Mouse (Mus musculus): ENCODE measurements around the gene Iapp. TPM values are rescaled to one million over a fixed set of nuclear protein-coding genes. Genes with fewer than 3 reads are reported as not detected.

Gene Iapp
- polyA plus RNA-seq, 1 experiment from 2014 or later: not detected

DNA sequence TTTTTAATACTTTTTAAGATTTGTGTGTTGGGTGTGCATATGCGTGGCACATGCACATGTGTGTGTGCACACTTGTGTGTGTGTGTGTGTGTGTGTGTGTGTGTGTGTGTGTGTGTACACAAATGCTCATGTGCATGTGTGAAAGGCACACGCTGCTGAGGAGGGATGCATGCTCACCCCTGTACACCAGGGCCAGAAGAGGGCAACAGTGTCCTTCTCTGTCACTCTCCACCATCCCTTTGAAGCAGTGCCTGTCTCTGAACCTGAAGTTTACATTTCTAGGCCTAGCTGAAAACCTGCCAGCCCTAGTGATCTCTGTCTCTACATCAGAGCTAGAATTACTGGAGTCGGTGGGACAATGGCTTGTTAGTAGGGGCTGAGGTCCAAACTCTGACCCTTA, 28.4 kb downstream of the Iapp start:
- Histone ChIP-seq H3K4me3 (ENCODE audit: low read depth, low read length) (no peak overlapping the region), H3K27me3 (ENCODE audit: control insufficient read depth, insufficient read depth, low read length) (no peaks in the 10 kb centered on the region), H3K4me2 (ENCODE audit: low read depth, low read length, severe bottlenecking) (no peak overlapping the region), H3K36me3 (ENCODE audit: control insufficient read depth, insufficient read depth, low read length) (no peaks in the 10 kb centered on the region), H3K9me3 (ENCODE audit: control insufficient read depth, low read length) (no peaks in the 10 kb centered on the region), H3K9ac (ENCODE audit: low read length) (no peak overlapping the region), H3K27ac (ENCODE audit: low read depth, low read length) (no peak overlapping the region), H3K4me1 (replicated peaks; ENCODE audit: control insufficient read depth, insufficient read depth, low read length) (no peaks in the 10 kb centered on the region)
- DNase-seq (ENCODE audit: low spot score) (no peak), ATAC-seq (replicated peaks; ENCODE audit: low FRiP score) (no peak)
- WGBS: 89% methylated on average over 3 of the region's 3 CpGs

DNA sequence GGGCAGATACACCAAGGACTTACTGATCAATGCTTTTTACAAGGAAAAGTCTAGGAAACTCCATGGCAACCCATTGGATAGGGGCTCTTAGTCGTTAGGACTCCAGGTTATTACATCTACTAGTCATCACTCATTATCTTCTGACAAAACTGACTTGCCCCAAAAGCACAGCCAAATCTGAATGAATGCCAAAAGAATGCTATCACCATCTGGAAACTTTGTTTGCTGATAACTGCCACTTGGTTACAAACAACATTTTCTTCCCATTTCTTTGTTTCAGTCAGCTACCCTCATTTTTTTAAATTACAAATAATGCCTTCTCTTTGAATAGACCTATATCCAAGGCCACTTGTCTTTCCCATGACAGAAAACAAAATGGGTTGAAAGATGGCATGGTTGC, 31.0 kb downstream of the Iapp start:
- ATAC-seq (replicated peaks; ENCODE audit: low FRiP score): no peak
- WGBS: 74% methylated on average over 1 of the region's 1 CpGs
- no peaks in the 10 kb centered on the region for H3K4me1 ChIP-seq (replicated peaks; ENCODE audit: control insufficient read depth, insufficient read depth, low read length)
- no peak for DNase-seq (ENCODE audit: low spot score)
- no peak overlapping the region for H3K4me3 ChIP-seq (ENCODE audit: low read depth, low read length)
- no peaks in the 10 kb centered on the region for H3K27me3 ChIP-seq (ENCODE audit: control insufficient read depth, insufficient read depth, low read length)
- H3K36me3 ChIP-seq (ENCODE audit: control insufficient read depth, insufficient read depth, low read length): no peaks in the 10 kb centered on the region
- no peak overlapping the region for H3K27ac ChIP-seq (ENCODE audit: low read depth, low read length)
- H3K4me2 ChIP-seq (ENCODE audit: low read depth, low read length, severe bottlenecking): no peak overlapping the region
- H3K9me3 ChIP-seq (ENCODE audit: control insufficient read depth, low read length): no peaks in the 10 kb centered on the region
- H3K9ac ChIP-seq (ENCODE audit: low read length): no peak overlapping the region

DNA sequence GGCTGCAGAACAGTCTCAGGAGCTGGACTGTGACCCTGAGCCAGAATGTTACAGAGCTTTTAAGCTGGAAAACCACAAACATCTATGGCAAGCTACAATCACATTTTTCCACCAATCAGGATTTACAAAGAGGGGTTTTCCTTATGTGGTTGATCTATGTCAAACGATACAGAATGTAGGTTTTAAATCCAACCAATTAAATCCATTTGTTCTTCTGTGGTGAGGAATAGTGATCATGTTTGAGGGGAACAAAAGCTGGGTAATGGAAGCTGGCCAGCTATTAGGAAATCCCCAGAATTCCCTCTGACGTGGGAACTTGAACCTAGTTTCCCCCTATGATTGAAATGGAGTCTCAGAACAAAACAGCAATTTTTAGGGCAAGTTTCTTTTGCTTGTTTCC, 40.7 kb downstream of the Iapp start:
- no peak for DNase-seq (ENCODE audit: low spot score)
- no peak overlapping the region for H3K9ac ChIP-seq (ENCODE audit: low read length)
- H3K27me3 ChIP-seq (ENCODE audit: control insufficient read depth, insufficient read depth, low read length): no peaks in the 10 kb centered on the region
- no peak for ATAC-seq (replicated peaks; ENCODE audit: low FRiP score)
- 74% methylated on average over 2 of the region's 2 CpGs for WGBS
- H3K27ac ChIP-seq (ENCODE audit: low read depth, low read length): no peak overlapping the region
- no peak overlapping the region for H3K4me2 ChIP-seq (ENCODE audit: low read depth, low read length, severe bottlenecking)
- no peak overlapping the region for H3K4me3 ChIP-seq (ENCODE audit: low read depth, low read length)
- no peaks in the 10 kb centered on the region for H3K9me3 ChIP-seq (ENCODE audit: control insufficient read depth, low read length)
- H3K36me3 ChIP-seq (ENCODE audit: control insufficient read depth, insufficient read depth, low read length): no peaks in the 10 kb centered on the region
- no peaks in the 10 kb centered on the region for H3K4me1 ChIP-seq (replicated peaks; ENCODE audit: control insufficient read depth, insufficient read depth, low read length)

DNA sequence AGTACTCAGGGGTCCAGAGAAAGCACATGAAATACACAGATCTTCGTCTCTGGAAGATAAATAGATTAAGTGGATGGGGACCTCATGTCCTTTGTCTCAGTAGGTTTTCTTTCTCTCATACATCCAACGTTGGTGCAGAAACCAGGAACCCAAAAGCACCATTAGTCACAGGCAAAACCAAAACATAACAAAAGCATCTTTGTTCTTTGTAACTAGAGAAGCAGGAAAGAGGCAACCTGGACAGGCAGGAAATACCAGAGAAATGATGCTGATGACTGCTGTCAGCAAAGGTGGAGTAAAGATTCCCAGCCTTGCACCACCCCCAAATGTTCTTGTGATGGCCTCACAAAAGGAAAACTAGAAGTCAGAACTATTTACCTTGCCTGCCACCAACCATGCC, 41.4 kb downstream of the Iapp start:
- no peaks in the 10 kb centered on the region for H3K27me3 ChIP-seq (ENCODE audit: control insufficient read depth, insufficient read depth, low read length)
- ATAC-seq (replicated peaks; ENCODE audit: low FRiP score) (no peak), DNase-seq (ENCODE audit: low spot score) (no peak)
- no peak overlapping the region for H3K4me3 ChIP-seq (ENCODE audit: low read depth, low read length)
- no peaks in the 10 kb centered on the region for H3K36me3 ChIP-seq (ENCODE audit: control insufficient read depth, insufficient read depth, low read length)
- WGBS: 56% methylated on average over 2 of the region's 2 CpGs
- H3K9me3 ChIP-seq (ENCODE audit: control insufficient read depth, low read length): no peaks in the 10 kb centered on the region
- no peaks in the 10 kb centered on the region for H3K4me1 ChIP-seq (replicated peaks; ENCODE audit: control insufficient read depth, insufficient read depth, low read length)
- no peak overlapping the region for H3K27ac ChIP-seq (ENCODE audit: low read depth, low read length)
- H3K4me2 ChIP-seq (ENCODE audit: low read depth, low read length, severe bottlenecking): no peak overlapping the region
- H3K9ac ChIP-seq (ENCODE audit: low read length): no peak overlapping the region

DNA sequence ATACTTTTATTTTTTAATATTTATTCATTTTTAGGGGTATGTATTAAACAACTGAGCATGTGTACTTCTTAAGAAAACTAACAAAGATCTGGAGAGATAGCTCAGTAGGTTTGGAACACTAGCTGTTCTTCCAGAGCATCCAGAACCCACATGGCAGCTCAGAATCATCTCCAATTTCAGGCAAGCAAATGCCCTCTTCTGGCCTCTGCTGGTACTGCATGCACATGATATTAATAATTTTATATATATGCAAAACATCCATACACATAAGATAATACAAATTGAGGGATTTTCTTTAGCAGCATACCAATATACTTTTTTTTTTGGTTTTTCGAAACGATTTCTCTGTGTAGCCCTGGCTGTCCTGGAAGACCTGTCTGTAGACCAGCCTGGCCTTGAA, 45.3 kb downstream of the Iapp start:
- H3K36me3 ChIP-seq (ENCODE audit: control insufficient read depth, insufficient read depth, low read length): no peaks in the 10 kb centered on the region
- no peak overlapping the region for H3K9ac ChIP-seq (ENCODE audit: low read length)
- DNase-seq (ENCODE audit: low spot score) (peak; percentile 72), ATAC-seq (replicated peaks; ENCODE audit: low FRiP score) (no peak)
- H3K9me3 ChIP-seq (ENCODE audit: control insufficient read depth, low read length): no peaks in the 10 kb centered on the region
- WGBS: 80% methylated on average over 2 of the region's 2 CpGs
- H3K4me1 ChIP-seq (replicated peaks; ENCODE audit: control insufficient read depth, insufficient read depth, low read length): no peaks in the 10 kb centered on the region
- H3K27me3 ChIP-seq (ENCODE audit: control insufficient read depth, insufficient read depth, low read length): no peaks in the 10 kb centered on the region
- no peak overlapping the region for H3K4me3 ChIP-seq (ENCODE audit: low read depth, low read length)
- H3K27ac ChIP-seq (ENCODE audit: low read depth, low read length): no peak overlapping the region
- H3K4me2 ChIP-seq (ENCODE audit: low read depth, low read length, severe bottlenecking): no peak overlapping the region

DNA sequence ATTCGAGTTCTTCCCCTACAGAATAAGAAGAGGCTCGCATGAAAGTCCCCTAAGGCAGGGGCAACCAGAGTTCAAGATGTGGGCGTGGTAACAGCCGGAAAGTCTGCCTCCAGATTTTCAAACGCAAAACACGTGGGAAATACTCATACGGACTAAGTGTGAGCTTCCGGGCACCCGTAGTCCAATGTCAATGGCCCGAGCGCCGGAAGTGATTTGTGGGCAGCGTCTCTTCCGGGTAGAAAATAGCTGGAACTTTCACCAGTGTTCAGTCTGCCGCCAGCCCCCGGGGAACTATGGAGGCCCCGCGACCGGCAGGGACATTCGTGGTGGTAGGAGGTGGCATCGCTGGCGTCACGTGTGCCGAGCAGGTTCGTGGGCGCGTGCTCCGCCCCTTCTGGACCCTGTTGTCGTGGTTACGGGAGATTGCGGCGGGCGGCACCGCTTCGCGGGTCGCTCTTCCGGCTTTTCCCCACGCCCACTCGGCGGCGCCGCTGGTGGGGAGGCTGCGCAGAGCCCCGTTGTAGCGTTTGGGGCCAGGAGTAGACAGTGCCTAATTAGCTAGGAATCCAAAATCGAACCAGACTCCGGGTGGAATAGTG, 47.3 kb downstream of the Iapp start, which contains the start of gene Pyroxd1:
Gene Pyroxd1 (plus strand): TSS at position 215 of the 599 bp plus-strand sequence.
- no peaks in the 10 kb centered on the region for H3K9me3 ChIP-seq (ENCODE audit: control insufficient read depth, low read length)
- H3K36me3 ChIP-seq (ENCODE audit: control insufficient read depth, insufficient read depth, low read length): no peaks in the 10 kb centered on the region
- H3K27me3 ChIP-seq (ENCODE audit: control insufficient read depth, insufficient read depth, low read length): no peaks in the 10 kb centered on the region
- H3K4me3 ChIP-seq (ENCODE audit: low read depth, low read length): peak within 1 kb of the TSS; percentile 70
- WGBS: 1% methylated on average over 48 of the region's 48 CpGs
- DNase-seq (ENCODE audit: low spot score): peak; percentile 91
- H3K4me1 ChIP-seq (replicated peaks; ENCODE audit: control insufficient read depth, insufficient read depth, low read length): no peaks in the 10 kb centered on the region
- peak within 1 kb of the TSS; percentile 64 for H3K9ac ChIP-seq (ENCODE audit: low read length)
- H3K27ac ChIP-seq (ENCODE audit: low read depth, low read length): peak within 1 kb of the TSS; percentile 72
- ATAC-seq (replicated peaks; ENCODE audit: low FRiP score): peak; percentile 95
- H3K4me2 ChIP-seq (ENCODE audit: low read depth, low read length, severe bottlenecking): peak within 1 kb of the TSS; percentile 51

DNA sequence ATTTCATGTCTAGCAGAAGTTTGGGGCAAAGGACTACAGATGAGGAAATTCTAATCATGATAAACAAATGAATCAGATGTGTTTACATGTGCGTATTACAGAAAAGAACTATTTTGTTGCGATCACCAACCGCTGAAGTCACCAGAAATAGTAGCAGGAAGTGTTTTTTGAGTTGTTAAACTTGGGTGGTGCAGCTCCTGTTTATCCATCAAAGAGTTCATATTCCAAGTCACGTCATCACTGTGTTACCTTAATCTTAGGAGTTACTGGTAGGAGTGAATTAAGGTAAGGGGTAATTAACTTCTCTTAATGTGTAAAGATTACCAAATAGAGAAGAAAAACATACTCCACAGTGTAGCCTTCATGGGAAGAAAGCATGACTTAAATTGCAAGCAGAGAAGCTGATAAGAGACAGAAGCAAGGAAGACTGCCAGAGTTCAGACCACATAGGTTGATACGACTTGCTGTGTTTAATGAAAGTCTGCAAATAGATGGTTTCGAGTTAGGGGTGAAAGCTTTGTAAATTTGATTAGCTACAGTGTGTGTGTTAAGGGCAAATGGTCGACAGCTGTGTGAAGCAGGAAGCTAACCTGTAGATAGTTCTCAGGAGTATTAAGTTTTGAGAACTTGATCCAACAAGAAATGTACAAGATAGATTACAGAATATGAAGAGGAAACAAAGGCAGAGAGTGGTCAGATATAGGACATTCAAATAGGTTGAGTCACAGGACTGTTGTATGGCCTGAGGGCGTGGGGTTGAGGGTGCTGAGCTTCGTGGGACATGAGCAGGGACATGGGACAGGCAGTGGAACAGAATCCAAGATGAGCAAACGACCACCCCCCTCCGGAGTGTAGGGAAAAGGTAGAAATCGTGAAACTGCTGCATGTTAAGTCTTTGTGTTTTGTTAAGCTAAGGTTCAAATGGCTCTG, 48.2 kb downstream of the Iapp start:
- H3K27me3 ChIP-seq (ENCODE audit: control insufficient read depth, insufficient read depth, low read length): no peaks in the 10 kb centered on the region
- no peak for DNase-seq (ENCODE audit: low spot score)
- H3K9me3 ChIP-seq (ENCODE audit: control insufficient read depth, low read length): no peaks in the 10 kb centered on the region
- 60% methylated on average over 12 of the region's 12 CpGs for WGBS
- peak overlapping the region; percentile 70 for H3K4me3 ChIP-seq (ENCODE audit: low read depth, low read length)
- no peak for ATAC-seq (replicated peaks; ENCODE audit: low FRiP score)
- no peaks in the 10 kb centered on the region for H3K36me3 ChIP-seq (ENCODE audit: control insufficient read depth, insufficient read depth, low read length)
- H3K4me1 ChIP-seq (replicated peaks; ENCODE audit: control insufficient read depth, insufficient read depth, low read length): no peaks in the 10 kb centered on the region
- no peak overlapping the region for H3K27ac ChIP-seq (ENCODE audit: low read depth, low read length)
- H3K4me2 ChIP-seq (ENCODE audit: low read depth, low read length, severe bottlenecking): peak overlapping the region; percentile 51
- H3K9ac ChIP-seq (ENCODE audit: low read length): peak overlapping the region; percentile 64

DNA sequence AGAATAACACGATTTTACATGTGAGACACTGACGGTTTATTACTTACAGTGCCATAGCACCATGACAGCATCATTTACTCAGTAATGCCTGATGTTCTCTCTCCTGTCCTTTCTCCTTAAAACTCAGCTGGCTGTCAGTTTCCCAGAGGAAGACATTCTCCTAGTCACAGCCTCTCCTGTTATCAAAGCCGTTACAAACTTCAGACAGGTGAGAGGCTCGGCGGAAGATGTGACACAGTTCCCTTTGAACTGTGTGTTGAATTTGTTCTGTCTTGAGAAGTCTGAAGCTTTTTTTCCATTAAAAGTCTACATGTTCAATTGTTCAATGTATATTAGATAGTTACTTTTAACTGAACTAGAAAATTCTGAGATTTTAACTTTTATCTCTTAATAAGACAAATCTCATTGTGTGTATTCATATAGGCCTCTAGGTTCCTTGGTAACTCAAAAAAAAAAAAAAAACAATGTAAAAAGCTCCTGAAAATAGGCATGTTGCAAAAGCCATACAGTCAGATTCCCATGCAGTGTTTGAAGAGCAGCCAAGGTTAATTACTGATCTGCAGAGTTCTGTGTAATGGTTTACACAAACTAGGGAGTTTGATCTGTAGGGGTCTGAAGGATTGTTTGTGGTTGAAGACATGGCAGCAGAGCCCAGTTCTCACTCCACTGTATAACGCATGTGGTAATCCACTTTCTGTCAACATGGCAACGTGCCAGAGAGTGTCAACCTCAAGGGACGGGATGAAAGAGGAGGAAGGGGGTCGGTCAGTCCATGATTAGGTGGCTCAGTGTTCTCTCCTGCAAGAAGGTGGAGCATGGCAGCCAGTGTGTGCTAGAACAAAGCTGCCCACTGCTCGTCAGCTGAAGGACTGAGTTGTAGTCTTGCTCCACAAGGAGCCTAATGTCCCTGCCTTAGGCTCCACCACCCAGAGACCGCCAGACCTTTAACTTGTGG, 49.5 kb downstream of the Iapp start:
- 86% methylated on average over 11 of the region's 11 CpGs for WGBS
- ATAC-seq (replicated peaks; ENCODE audit: low FRiP score): no peak
- no peaks in the 10 kb centered on the region for H3K9me3 ChIP-seq (ENCODE audit: control insufficient read depth, low read length)
- H3K9ac ChIP-seq (ENCODE audit: low read length): no peak overlapping the region
- no peak overlapping the region for H3K27ac ChIP-seq (ENCODE audit: low read depth, low read length)
- H3K36me3 ChIP-seq (ENCODE audit: control insufficient read depth, insufficient read depth, low read length): no peaks in the 10 kb centered on the region
- no peak overlapping the region for H3K4me2 ChIP-seq (ENCODE audit: low read depth, low read length, severe bottlenecking)
- H3K4me1 ChIP-seq (replicated peaks; ENCODE audit: control insufficient read depth, insufficient read depth, low read length): no peaks in the 10 kb centered on the region
- H3K4me3 ChIP-seq (ENCODE audit: low read depth, low read length): no peak overlapping the region
- H3K27me3 ChIP-seq (ENCODE audit: control insufficient read depth, insufficient read depth, low read length): no peaks in the 10 kb centered on the region
- DNase-seq (ENCODE audit: low spot score): no peak
